Mouse (Mus musculus) midbrain, postnatal 0 days (tissue): Measurements from ENCODE around the gene Nelfe. TPM values are rescaled to one million over a fixed set of nuclear protein-coding genes. Genes with fewer than 3 reads are reported as not detected.
A peak's percentile ranks its signal among the peaks of the same experiment; 100 is the strongest.
"Not testable (repeated sequence)": the region's sequence is repeated elsewhere in the genome, so short reads cannot be mapped to it uniquely, and the experiment has no call there.

Source experiments
- ATAC-seq: fragments of 200-750 bp; cut with Nextera tagmentation; 2 replicates; pipeline ENCODE4 v1.8.0; 2017; ENCODE audit warnings: moderate number of reproducible peaks, mild to moderate bottlenecking, moderate TSS enrichment, moderate library complexity; ENCODE audit not compliant: low FRiP score
- DNase-seq: peaks from one replicate; pipeline ENCODE4 v3.0.0-alpha.2; 2015; ENCODE audit warnings: low spot score
- H3K27ac ChIP-seq: fragments of 300-500 bp; sonication (generic); 2 replicates; pipeline ENCODE4 v1.5.1; 2014; ENCODE audit warnings: low read depth, mild to moderate bottlenecking, low read length, mixed read lengths
- H3K27me3 ChIP-seq: fragments of 300-500 bp; sonication (generic); 2 replicates; pipeline ENCODE4 v1.6.1; 2014; ENCODE audit warnings: low read length, control low read depth, mixed read lengths; ENCODE audit not compliant: insufficient read depth
- H3K36me3 ChIP-seq: fragments of 300-500 bp; sonication (generic); 2 replicates; pipeline ENCODE4 v1.6.1; 2014; ENCODE audit warnings: low read length, control low read depth, mixed read lengths; ENCODE audit not compliant: insufficient read depth
- H3K4me1 ChIP-seq: fragments of 300-500 bp; sonication (generic); 2 replicates; pipeline ENCODE4 v1.6.1; 2014; ENCODE audit warnings: mild to moderate bottlenecking, control low read depth, antibody characterized with exemption, low read length, mixed read lengths; ENCODE audit not compliant: insufficient read depth
- H3K4me2 ChIP-seq: fragments of 300-500 bp; sonication (generic); 2 replicates; pipeline ENCODE4 v1.6.1; 2014; ENCODE audit warnings: low read depth, mild to moderate bottlenecking, low read length, mixed read lengths; ENCODE audit not compliant: poor library complexity, severe bottlenecking
- H3K4me3 ChIP-seq: fragments of 300-500 bp; sonication (generic); 2 replicates; pipeline ENCODE4 v1.5.1; 2014; ENCODE audit warnings: low read depth, mild to moderate bottlenecking, low read length, moderate library complexity
- H3K9ac ChIP-seq: fragments of 300-500 bp; sonication (generic); replicated peaks from 2 replicates; pipeline ENCODE4 v1.6.1; 2014; ENCODE audit warnings: mild to moderate bottlenecking, low read length, moderate library complexity, mixed read lengths; ENCODE audit not compliant: poor library complexity, severe bottlenecking
- H3K9me3 ChIP-seq: fragments of 300-500 bp; sonication (generic); 2 replicates; pipeline ENCODE4 v1.6.1; 2016; ENCODE audit warnings: low read length, control low read depth
- CTCF ChIP-seq: IDR thresholded peaks from 2 replicates; pipeline ENCODE4 v1.5.1; 2016; ENCODE audit warnings: antibody characterized with exemption, mild to moderate bottlenecking
- WGBS: fragments of 180-500 bp; shearing (Covaris S2); extraction: QIAGEN DNeasy Blood & Tissue Kit; methylation state at CpG from one replicate; pipeline ENCODE4 v1.1.7; 2014; 5-methylcytosine and 5-hydroxymethylcytosine counted together
- polyA plus RNA-seq: library from polyadenylated mRNA; unstranded; fragments of >200 nt; fragmentation: Nextera tagmentation; extraction: Ambion mirVana; gene quantifications from 2 replicates; pipeline ENCODE4 v1.2.1, GENCODE M21; 2015
- total RNA-seq: library from RNA; depleted of rRNA; stranded (reverse); fragments of >200 nt; gene quantifications from 2 replicates; pipeline ENCODE4 v1.2.3, GENCODE M21; 2014

Gene Nelfe
- total and polyA plus RNA-seq, 2 experiments from 2014 or later, result 35.1 to 60.2 TPM

GRCm38 (mm10) chr17:34814818-34815370 is 35.3 kb upstream of the Nelfe start:
- no peak overlapping the region for H3K27ac ChIP-seq
- no peaks in the 10 kb centered on the region for H3K36me3 ChIP-seq
- no peak for DNase-seq
- TF ChIP-seq CTCF, result no peak
- H3K9me3 ChIP-seq, result no peaks in the 10 kb centered on the region
- H3K27me3 ChIP-seq, result no peaks in the 10 kb centered on the region
- H3K4me2 ChIP-seq, result no peak overlapping the region
- H3K4me3 ChIP-seq, result no peak overlapping the region
- ATAC-seq, result no peak
- 78% methylated on average over 7 of the region's 7 CpGs for WGBS
- H3K4me1 ChIP-seq, result no peaks in the 10 kb centered on the region
- H3K9ac ChIP-seq, result no peak overlapping the region

GRCm38 (mm10) chr17:34830776-34831175 is 19.4 kb upstream of the Nelfe start:
- H3K4me3 ChIP-seq, DNase-seq, H3K9ac ChIP-seq, H3K9me3 ChIP-seq, H3K27me3 ChIP-seq, ATAC-seq, H3K4me2 ChIP-seq, H3K27ac ChIP-seq, H3K4me1 ChIP-seq: not testable (repeated sequence)
- WGBS, result 95% methylated on average over 1 of the region's 1 CpGs
- peaks cover 18% of the 10 kb centered on the region for H3K36me3 ChIP-seq

GRCm38 (mm10) chr17:34836155-34836855 is 13.9 kb upstream of the Nelfe start:
- peak; percentile 81 for ATAC-seq
- H3K4me2 ChIP-seq, result peak overlapping the region; percentile 98
- no peaks in the 10 kb centered on the region for H3K9me3 ChIP-seq
- 5% methylated on average over 38 of the region's 48 CpGs for WGBS
- no peak for DNase-seq
- no peak for TF ChIP-seq CTCF
- peak overlapping the region; percentile 57 for H3K4me3 ChIP-seq
- H3K27me3 ChIP-seq, result no peaks in the 10 kb centered on the region
- peak overlapping the region; percentile 77 for H3K27ac ChIP-seq
- peak overlapping the region; percentile 71 for H3K9ac ChIP-seq
- H3K4me1 ChIP-seq, result peaks cover 5% of the 10 kb centered on the region; the same call in 1 of the 2 replicates
- H3K36me3 ChIP-seq, result peaks cover 21% of the 10 kb centered on the region

GRCm38 (mm10) chr17:34836856-34837221 is 13.4 kb upstream of the Nelfe start, which contains the start of the genes Stk19 and Dxo:
TSS of gene Stk19 (minus strand) at chr17:34836945.
TSS of gene Dxo (plus strand) at chr17:34837019.
- peak; percentile 98 for DNase-seq
- peak within 1 kb of the TSS; percentile 71 for H3K9ac ChIP-seq
- peak within 1 kb of the TSS; percentile 77 for H3K27ac ChIP-seq
- peak within 1 kb of the TSS; percentile 98 for H3K4me2 ChIP-seq
- under 1% methylated on average over 40 of the region's 40 CpGs for WGBS
- H3K27me3 ChIP-seq, result no peaks in the 10 kb centered on the region
- H3K4me3 ChIP-seq, result peak within 1 kb of the TSS; percentile 57
- H3K9me3 ChIP-seq, result no peaks in the 10 kb centered on the region
- TF ChIP-seq CTCF, result no peak
- peaks cover 5% of the 10 kb centered on the region; the same call in 1 of the 2 replicates for H3K4me1 ChIP-seq
- peaks cover 26% of the 10 kb centered on the region for H3K36me3 ChIP-seq
- ATAC-seq, result peak; percentile 91

- peak overlapping the region; percentile 77; the same call in 1 of the 2 replicates for H3K27ac ChIP-seq
- no peaks in the 10 kb centered on the region for H3K27me3 ChIP-seq
- peak overlapping the region; percentile 71 for H3K9ac ChIP-seq
- H3K36me3 ChIP-seq, result peaks cover 34% of the 10 kb centered on the region
- no peak for TF ChIP-seq CTCF
- H3K9me3 ChIP-seq, result no peaks in the 10 kb centered on the region
- H3K4me1 ChIP-seq, result peaks cover 5% of the 10 kb centered on the region; the same call in 1 of the 2 replicates
- H3K4me2 ChIP-seq, result peak overlapping the region; percentile 98
- H3K4me3 ChIP-seq, result peak overlapping the region; percentile 57
- no peak for DNase-seq
- WGBS, result 42% methylated on average over 42 of the region's 43 CpGs
- ATAC-seq, result peak; percentile 22; the same call in 1 of the 2 replicates
Observed at GRCm38 (mm10) chr17:34837464-34838324, 12.5 kb upstream of the Nelfe start.
